Mouse (Mus musculus): ENCODE results near the gene Fut7.

- TF ChIP-seq POLR2A (IDR thresholded peaks at IDR 0.05; ENCODE audit: borderline replicate concordance, insufficient read depth, low read length) (no peak), CTCF (IDR thresholded peaks at IDR 0.05; ENCODE audit: borderline replicate concordance, insufficient read depth, low read depth, low read length) (no peak)
Measured at GRCm38 (mm10) chr2:25399051-25399450, 24.0 kb upstream of the Fut7 start, which contains the start of gene Npdc1.

Measured in cerebellum, adult 2 months (tissue).